Mouse (Mus musculus) embryonic fibroblast, embryonic 13.5 days (primary cell): Measurements from ENCODE around the gene Mrpl44.

Experiments used
- CTCF ChIP-seq: IDR thresholded peaks from 2 replicates; pipeline ENCODE4 v1.5.1; 2011; ENCODE audit warnings: mild to moderate bottlenecking, control low read depth, low read length, moderate library complexity, borderline replicate concordance; ENCODE audit not compliant: insufficient read depth
- POLR2A ChIP-seq: IDR thresholded peaks from 2 replicates; pipeline ENCODE4 v1.6.1; 2011; ENCODE audit warnings: low read depth, mild to moderate bottlenecking, control low read depth, low read length, moderate library complexity

DNA sequence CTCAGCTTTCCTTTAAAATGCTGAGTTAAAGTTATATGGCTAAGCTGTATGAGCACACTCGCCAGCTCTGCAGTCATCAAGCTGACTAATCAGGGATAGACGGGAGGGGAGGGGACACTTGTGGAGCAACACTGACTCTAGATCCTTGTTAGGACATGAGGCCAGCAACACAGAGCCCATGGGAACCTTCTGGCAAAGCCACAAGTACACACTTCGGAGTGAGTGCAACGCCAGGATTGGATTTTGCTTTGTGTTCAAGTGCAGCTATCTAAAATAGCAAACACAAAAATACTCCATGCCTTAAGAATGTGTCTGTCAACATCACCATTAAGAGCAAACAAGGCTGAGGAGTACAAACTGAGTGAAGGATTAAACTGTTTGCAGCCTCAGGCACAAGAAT is 29.8 kb upstream of the Mrpl44 start:
- TF ChIP-seq POLR2A = no peak
- TF ChIP-seq CTCF = no peak
